ENCODE assay signal across 9 mouse cellular contexts in genomic region chr15:8279320-8279779, GRCm38 (mm10).
DNase-seq lines count a peak whose midpoint lies in the region; ATAC-seq lines count a peak whose summit lies in the region.
"Had no signal": no experiment of that assay in that cellular context is flagged by ENCODE, and none has a peak within 500 bp of the region (broad histone marks: within the 10 kb centered on the region; RNA-seq: fewer than 3 reads in every experiment).

No protein-coding gene starts in this region.

- 40% methylated on average over 17 of the region's 17 CpGs for WGBS in embryonic facial prominence, embryonic 10.5 days
- WGBS in limb, embryonic 11.5 days = 43% methylated on average over 17 of the region's 17 CpGs
- WGBS in midbrain, embryonic 10.5 days = 45% methylated on average over 17 of the region's 17 CpGs
- WGBS in stomach, embryonic 16.5 days = 31% methylated on average over 15 of the region's 17 CpGs

- 0 out of 2 replicates have a peak overlapping the region, but pooled peaks have one; percentile 27 for H3K9ac ChIP-seq in limb, embryonic 11.5 days (ENCODE audit: low read length)
- peak overlapping the region; percentile 70 for H3K9ac ChIP-seq in stomach, embryonic 16.5 days (ENCODE audit: low read length)

- no peak for ATAC-seq in cerebellum, adult (ENCODE audit: insufficient number of reproducible peaks, low FRiP score, low TSS enrichment)
- ATAC-seq in limb, embryonic 11.5 days (ENCODE audit: insufficient number of reproducible peaks, low FRiP score, low TSS enrichment, low read depth) = no peak
- ATAC-seq in stomach, embryonic 16.5 days (ENCODE audit: insufficient read depth, low FRiP score) = peak; percentile 62; the same call in 1 of the 2 replicates

- H3K9me3 ChIP-seq in embryonic facial prominence, embryonic 10.5 days = 0 out of 2 replicates have a peak, but pooled peaks cover 3% of the 10 kb centered on the region
- no peaks in the 10 kb centered on the region for H3K9me3 ChIP-seq in limb, embryonic 11.5 days (ENCODE audit: control insufficient read depth, low read length)
- peaks cover 15% of the 10 kb centered on the region; the same call in 1 of the 2 replicates for H3K9me3 ChIP-seq in midbrain, embryonic 10.5 days (replicated peaks)
- 0 out of 2 replicates have a peak, but pooled peaks cover 3% of the 10 kb centered on the region for H3K9me3 ChIP-seq in stomach, embryonic 16.5 days (replicated peaks; ENCODE audit: control insufficient read depth, low read length)

- H3K4me3 ChIP-seq in embryonic facial prominence, embryonic 10.5 days = peak overlapping the region; percentile 54
- H3K4me3 ChIP-seq in limb, embryonic 11.5 days (ENCODE audit: low read depth, low read length) = peak overlapping the region; percentile 23
- peak overlapping the region; percentile 44 for H3K4me3 ChIP-seq in midbrain, embryonic 10.5 days
- peak overlapping the region; percentile 49 for H3K4me3 ChIP-seq in stomach, embryonic 16.5 days (replicated peaks; ENCODE audit: low read length)

- DNase-seq in cerebellum, postnatal 10 days = peak; percentile 10 to 26
- DNase-seq in embryonic facial prominence, embryonic 10.5 days (ENCODE audit: low spot score) = peak; percentile 49
- peak; percentile 47 for DNase-seq in heart, postnatal 4 days
- peak; percentile 34 for DNase-seq in limb, embryonic 11.5 days (ENCODE audit: low spot score)
- peak; percentile 30 for DNase-seq in midbrain, embryonic 10.5 days (ENCODE audit: low spot score)
- DNase-seq in urinary bladder, postnatal 10 days (ENCODE audit: low spot score) = no peak

- peak overlapping the region; percentile 39 for H3K4me2 ChIP-seq in limb, embryonic 11.5 days (ENCODE audit: low read depth, severe bottlenecking)
- peak overlapping the region; percentile 69 for H3K4me2 ChIP-seq in stomach, embryonic 16.5 days (ENCODE audit: low read depth, low read length)

- H3K36me3 ChIP-seq in embryonic facial prominence, embryonic 10.5 days (replicated peaks) = peaks cover 13% of the 10 kb centered on the region; the same call in 1 of the 2 replicates
- H3K36me3 ChIP-seq in limb, embryonic 11.5 days (ENCODE audit: control insufficient read depth, insufficient read depth, low read length) = no peaks in the 10 kb centered on the region
- peaks cover 7% of the 10 kb centered on the region; the same call in 1 of the 2 replicates for H3K36me3 ChIP-seq in midbrain, embryonic 10.5 days
- no peaks in the 10 kb centered on the region for H3K36me3 ChIP-seq in stomach, embryonic 16.5 days (ENCODE audit: control insufficient read depth, insufficient read depth, low read length)
- H3K36me3 ChIP-seq: G1E had no signal

- no peaks in the 10 kb centered on the region for H3K27me3 ChIP-seq in embryonic facial prominence, embryonic 10.5 days (replicated peaks; ENCODE audit: low read depth, poor library complexity, severe bottlenecking)
- H3K27me3 ChIP-seq in limb, embryonic 11.5 days (ENCODE audit: control insufficient read depth, insufficient read depth, low read length) = no peaks in the 10 kb centered on the region
- no peaks in the 10 kb centered on the region for H3K27me3 ChIP-seq in midbrain, embryonic 10.5 days (ENCODE audit: low read depth, poor library complexity, severe bottlenecking)
- H3K27me3 ChIP-seq in stomach, embryonic 16.5 days (ENCODE audit: control insufficient read depth, insufficient read depth, low read length) = no peaks in the 10 kb centered on the region

- H3K4me1 ChIP-seq in embryonic facial prominence, embryonic 10.5 days = peaks cover 9% of the 10 kb centered on the region
- no peaks in the 10 kb centered on the region for H3K4me1 ChIP-seq in limb, embryonic 11.5 days (ENCODE audit: control insufficient read depth, insufficient read depth, low read length)
- peaks cover 9% of the 10 kb centered on the region for H3K4me1 ChIP-seq in midbrain, embryonic 10.5 days
- H3K4me1 ChIP-seq in stomach, embryonic 16.5 days (ENCODE audit: control insufficient read depth, insufficient read depth, low read length) = no peaks in the 10 kb centered on the region

- H3K27ac ChIP-seq in embryonic facial prominence, embryonic 10.5 days (replicated peaks) = peak overlapping the region; percentile 72
- H3K27ac ChIP-seq in limb, embryonic 11.5 days (replicated peaks; ENCODE audit: low read depth, low read length) = no peak overlapping the region
- H3K27ac ChIP-seq in midbrain, embryonic 10.5 days (replicated peaks) = peak overlapping the region; percentile 71
- H3K27ac ChIP-seq in stomach, embryonic 16.5 days (ENCODE audit: low read length) = no peak overlapping the region

Comparison
In these comparisons a context has a peak if more than half of its experiments do, and no peak if none do; other contexts are left out.
1. H3K27ac ChIP-seq: peak in embryonic facial prominence, embryonic 10.5 days (single experiment) and midbrain, embryonic 10.5 days (single experiment); none in limb, embryonic 11.5 days (single experiment) and stomach, embryonic 16.5 days (single experiment).
2. Peak in every context shown above with its lines, with median percentiles within 50 percentile points of each other: H3K4me3 ChIP-seq.